Mouse (Mus musculus): ENCODE data around the gene Lcor. TPM values are rescaled to one million over a fixed set of nuclear protein-coding genes. Genes with fewer than 3 reads are reported as not detected.

Lcor gene
- polyA plus RNA-seq (2012; rRNA removed; ENCODE audit: low replicate concordance), result 2.7 and 3.3 TPM in 2 replicates

DNA sequence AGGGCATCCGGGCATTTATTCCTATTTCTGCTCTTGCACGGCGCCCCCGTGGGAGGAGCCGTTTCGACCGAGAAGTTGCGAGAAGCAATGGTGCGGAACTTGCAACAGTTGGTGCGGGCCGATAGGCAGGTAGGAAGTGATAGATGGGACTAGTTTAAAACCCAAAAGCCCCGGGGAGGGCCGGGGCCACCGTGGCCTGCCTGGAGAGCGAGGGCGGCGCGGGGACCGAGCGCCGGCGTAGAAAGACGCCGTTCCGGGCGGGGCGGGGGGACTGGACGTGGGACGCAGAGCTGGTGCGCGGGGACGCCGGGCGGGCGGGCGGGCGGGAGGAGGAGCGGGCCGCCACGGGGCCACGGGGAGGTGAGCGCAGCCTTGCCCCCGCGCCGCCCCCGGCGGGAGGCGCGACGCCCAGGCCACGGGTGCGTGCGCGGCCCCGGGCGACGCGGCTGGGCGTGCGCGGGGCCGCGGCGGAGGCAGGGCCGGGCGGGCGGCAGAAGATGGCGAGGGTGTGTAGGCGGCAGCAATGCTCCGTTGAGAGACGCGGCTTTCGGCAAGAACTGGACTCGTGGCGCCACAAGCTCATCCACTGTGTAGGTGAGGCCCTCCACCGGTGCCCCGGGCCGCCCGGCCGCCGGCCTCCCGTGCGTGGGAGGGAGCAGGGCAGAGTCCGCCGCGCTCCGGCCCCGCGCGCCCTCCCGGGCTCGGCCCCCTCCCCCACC lies at the start of gene Lcor:
Lcor (plus strand) TSS at position 448 of the 719 bp plus-strand sequence.

GRCm38 (mm10) chr19:41581706-41582420 lies 99.4 kb downstream of the Lcor start, which contains the start of gene Gm340:
Gm340 (plus strand) TSS chr19:41582370.

Other genes with a start within 250 kb of the Lcor start
- 33.0 and 57.0 TPM in 2 replicates for gene Tm9sf3, start 218.6 kb upstream of the Lcor start, polyA plus RNA-seq (2012; rRNA removed; ENCODE audit: low replicate concordance)
- 18.4 and 19.9 TPM in 2 replicates for gene Pik3ap1, start 97.5 kb upstream of the Lcor start, polyA plus RNA-seq (2012; rRNA removed; ENCODE audit: low replicate concordance)
- 1.1 and 1.6 TPM in 2 replicates for gene Gm340, start 99.7 kb downstream of the Lcor start, polyA plus RNA-seq (2012; rRNA removed; ENCODE audit: low replicate concordance)